Mouse (Mus musculus) brain, embryonic 14.5 days (tissue): ENCODE results near the gene Hspbap1.
A peak's percentile ranks its signal among the peaks of the same experiment; 100 is the strongest.

Experiments used
- CTCF ChIP-seq: fragments of 200-500 bp; IDR thresholded peaks from 2 replicates; pipeline ENCODE4 v1.5.1; 2012; ENCODE audit warnings: inconsistent platforms, mild to moderate bottlenecking, moderate library complexity, borderline replicate concordance; ENCODE audit not compliant: insufficient read depth, insufficient read length; ENCODE audit errors: extremely low read depth
- POLR2A ChIP-seq: fragments of 200-500 bp; IDR thresholded peaks from 2 replicates; pipeline ENCODE4 v1.6.1; 2012; ENCODE audit warnings: mild to moderate bottlenecking, inconsistent platforms, borderline replicate concordance; ENCODE audit not compliant: poor library complexity, insufficient read depth, insufficient read length, severe bottlenecking; ENCODE audit errors: extremely low read depth

DNA sequence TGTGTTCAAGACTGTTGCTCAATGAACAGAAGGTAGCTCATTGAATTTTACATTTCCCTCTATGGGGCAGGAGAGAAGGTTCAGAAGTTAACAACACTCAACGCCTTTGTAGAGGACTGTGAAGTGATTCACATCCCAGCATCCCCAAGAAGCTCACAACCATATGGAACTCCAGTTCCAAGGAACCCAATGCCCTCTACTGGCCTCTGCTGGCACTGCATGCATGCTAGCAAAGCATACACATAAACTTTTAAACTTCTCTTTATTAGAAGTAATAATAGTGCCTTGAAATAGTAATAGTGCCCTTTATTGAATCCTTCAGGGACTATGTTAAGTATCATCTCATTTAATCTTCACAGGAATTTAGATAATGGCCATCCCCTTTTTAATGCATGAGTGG lies 91.9 kb downstream of the Hspbap1 start:
- peak; percentile 43; the same call in 1 of the 2 replicates for TF ChIP-seq CTCF
- TF ChIP-seq POLR2A: no peak
